Mouse (Mus musculus) stomach, postnatal 0 days (tissue): Measurements from ENCODE around the gene Tmsb10. TPM values are rescaled to one million over a fixed set of nuclear protein-coding genes. Genes with fewer than 3 reads are reported as not detected.
A peak's percentile ranks its signal among the peaks of the same experiment; 100 is the strongest.

Experiments
- ATAC-seq: fragments of 200-750 bp; cut with Nextera tagmentation; 2 replicates; pipeline ENCODE4 v1.8.0; 2017; ENCODE audit not compliant: low FRiP score, low TSS enrichment
- DNase-seq: peaks from one replicate; pipeline ENCODE4 v3.0.0-alpha.2; 2016; ENCODE audit warnings: low spot score
- H3K27ac ChIP-seq: fragments of 300-500 bp; sonication (generic); replicated peaks from 2 replicates; pipeline ENCODE4 v1.5.1; 2014; ENCODE audit warnings: mild to moderate bottlenecking, control low read depth
- H3K27me3 ChIP-seq: fragments of 300-500 bp; sonication (generic); 2 replicates; pipeline ENCODE4 v1.6.1; 2014; ENCODE audit warnings: low read length; ENCODE audit not compliant: control insufficient read depth, insufficient read depth
- H3K36me3 ChIP-seq: fragments of 300-500 bp; sonication (generic); 2 replicates; pipeline ENCODE4 v1.6.1; 2014; ENCODE audit warnings: low read length, mixed read lengths; ENCODE audit not compliant: control insufficient read depth, insufficient read depth
- H3K4me1 ChIP-seq: fragments of 300-500 bp; sonication (generic); replicated peaks from 2 replicates; pipeline ENCODE4 v1.6.1; 2014; ENCODE audit warnings: antibody characterized with exemption; ENCODE audit not compliant: control insufficient read depth, insufficient read depth
- H3K4me2 ChIP-seq: fragments of 300-500 bp; sonication (generic); replicated peaks from 2 replicates; pipeline ENCODE4 v1.6.1; 2014; ENCODE audit warnings: low read depth, mild to moderate bottlenecking, control low read depth, moderate library complexity
- H3K4me3 ChIP-seq: fragments of 300-500 bp; sonication (generic); 2 replicates; pipeline ENCODE4 v1.5.1; 2014; ENCODE audit warnings: low read depth, low read length, control low read depth
- H3K9ac ChIP-seq: fragments of 300-500 bp; sonication (generic); 2 replicates; pipeline ENCODE4 v1.6.1; 2014; ENCODE audit warnings: mild to moderate bottlenecking, low read length, control low read depth, mixed read lengths
- H3K9me3 ChIP-seq: fragments of 300-500 bp; sonication (generic); 2 replicates; pipeline ENCODE4 v1.6.1; 2016; ENCODE audit warnings: low read length; ENCODE audit not compliant: control insufficient read depth
- CTCF ChIP-seq: IDR thresholded peaks from 2 replicates; pipeline ENCODE4 v1.5.1; 2016; ENCODE audit warnings: antibody characterized with exemption, low read depth, mild to moderate bottlenecking, moderate library complexity
- EP300 ChIP-seq: optimal IDR thresholded peaks from 2 replicates; pipeline ENCODE3; 2016; ENCODE audit warnings: antibody characterized with exemption
- WGBS: fragments of 180-500 bp; shearing (Covaris S2); extraction: QIAGEN DNeasy Blood & Tissue Kit; methylation state at CpG from one replicate; pipeline ENCODE4 v1.1.7; 2014; 5-methylcytosine and 5-hydroxymethylcytosine counted together
- polyA plus RNA-seq: library from polyadenylated mRNA; unstranded; fragments of >200 nt; fragmentation: Nextera tagmentation; extraction: Ambion mirVana; gene quantifications from 2 replicates; pipeline ENCODE4 v1.2.1, GENCODE M21; 2015

Gene Tmsb10
- 1,323 and 1,685 TPM in 2 replicates for polyA plus RNA-seq

GRCm38 (mm10) chr6:72958662-72959071 lies at the start of gene Tmsb10:
TSS of gene Tmsb10 (minus strand) at chr6:72958748.
- Histone ChIP-seq H3K9me3 (no peaks in the 10 kb centered on the region), H3K27ac (peak within 1 kb of the TSS; percentile 94), H3K9ac (peak within 1 kb of the TSS; percentile 93), H3K4me3 (peak within 1 kb of the TSS; percentile 86), H3K36me3 (no peaks in the 10 kb centered on the region), H3K27me3 (no peaks in the 10 kb centered on the region), H3K4me2 (peak within 1 kb of the TSS; percentile 83), H3K4me1 (peaks cover 2% of the 10 kb centered on the region; the same call in 1 of the 2 replicates)
- no peak for ATAC-seq
- under 1% methylated on average over 14 of the region's 19 CpGs for WGBS
- TF ChIP-seq EP300: no peak
- DNase-seq: no peak

- no peak overlapping the region for H3K27ac ChIP-seq
- DNase-seq: no peak
- H3K4me3 ChIP-seq: no peak overlapping the region
- no peak for ATAC-seq
- H3K9me3 ChIP-seq: no peaks in the 10 kb centered on the region
- H3K36me3 ChIP-seq: no peaks in the 10 kb centered on the region
- no peaks in the 10 kb centered on the region for H3K4me1 ChIP-seq
- WGBS: 76% methylated on average over 5 of the region's 5 CpGs
- no peaks in the 10 kb centered on the region for H3K27me3 ChIP-seq
- no peak for TF ChIP-seq EP300
- TF ChIP-seq CTCF: no peak
- no peak overlapping the region for H3K9ac ChIP-seq
- no peak overlapping the region for H3K4me2 ChIP-seq
Measured at GRCm38 (mm10) chr6:73003601-73004000, 45.1 kb upstream of the Tmsb10 start.

GRCm38 (mm10) chr6:73002391-73002790 lies 43.8 kb upstream of the Tmsb10 start:
- no peaks in the 10 kb centered on the region for H3K36me3 ChIP-seq

GRCm38 (mm10) chr6:72998809-72999208 lies 40.3 kb upstream of the Tmsb10 start:
- no peak overlapping the region for H3K4me3 ChIP-seq
- no peaks in the 10 kb centered on the region for H3K27me3 ChIP-seq
- H3K9me3 ChIP-seq: no peaks in the 10 kb centered on the region
- H3K4me1 ChIP-seq: no peaks in the 10 kb centered on the region
- H3K9ac ChIP-seq: no peak overlapping the region
- 85% methylated on average over 1 of the region's 1 CpGs for WGBS
- H3K27ac ChIP-seq: no peak overlapping the region
- no peaks in the 10 kb centered on the region for H3K36me3 ChIP-seq
- DNase-seq (no peak), ATAC-seq (no peak)
- TF ChIP-seq CTCF (no peak), EP300 (no peak)
- H3K4me2 ChIP-seq: no peak overlapping the region

More at GRCm38 (mm10) chr6:73002391-73002790, 43.8 kb upstream of the Tmsb10 start:
- TF ChIP-seq EP300 (no peak), CTCF (no peak)
- ATAC-seq (0 out of 2 replicates have a peak, but pooled peaks have one; percentile 60), DNase-seq (no peak)
- 32% methylated on average over 1 of the region's 1 CpGs for WGBS
- Histone ChIP-seq H3K4me3 (no peak overlapping the region), H3K4me2 (no peak overlapping the region), H3K9me3 (no peaks in the 10 kb centered on the region), H3K4me1 (no peaks in the 10 kb centered on the region), H3K9ac (no peak overlapping the region), H3K27me3 (no peaks in the 10 kb centered on the region), H3K27ac (no peak overlapping the region)

GRCm38 (mm10) chr6:72993688-72994082 lies 35.1 kb upstream of the Tmsb10 start:
- ATAC-seq: 0 out of 2 replicates have a peak, but pooled peaks have one; percentile 25
- Histone ChIP-seq H3K4me1 (no peaks in the 10 kb centered on the region), H3K9ac (no peak overlapping the region), H3K27me3 (no peaks in the 10 kb centered on the region), H3K9me3 (no peaks in the 10 kb centered on the region), H3K36me3 (no peaks in the 10 kb centered on the region), H3K4me2 (peak overlapping the region; percentile 14; the same call in 1 of the 2 replicates), H3K4me3 (no peak overlapping the region), H3K27ac (no peak overlapping the region)
- WGBS: 54% methylated on average over 5 of the region's 5 CpGs
- no peak for DNase-seq
- TF ChIP-seq EP300 (no peak), CTCF (no peak)

GRCm38 (mm10) chr6:72993054-72993687 lies 34.6 kb upstream of the Tmsb10 start:
- Histone ChIP-seq H3K36me3 (no peaks in the 10 kb centered on the region), H3K27ac (no peak overlapping the region), H3K4me1 (no peaks in the 10 kb centered on the region), H3K9ac (no peak overlapping the region), H3K27me3 (no peaks in the 10 kb centered on the region), H3K4me2 (peak overlapping the region; percentile 14; the same call in 1 of the 2 replicates), H3K4me3 (no peak overlapping the region), H3K9me3 (no peaks in the 10 kb centered on the region)
- DNase-seq: peak; percentile 42
- WGBS: 45% methylated on average over 8 of the region's 8 CpGs
- peak; percentile 78 for ATAC-seq
- TF ChIP-seq CTCF: no peak
- no peak for TF ChIP-seq EP300
